Mouse (Mus musculus): ENCODE results near the gene Rsl24d1.

- no peak for TF ChIP-seq CTCF (IDR thresholded peaks at IDR 0.05; ENCODE audit: low read depth)
- TF ChIP-seq EP300 (IDR thresholded peaks at IDR 0.05; ENCODE audit: low read depth), result no peak
Measured at GRCm38 (mm10) chr9:73068688-73069087, 44.5 kb upstream of the Rsl24d1 start.
